10 mouse cellular contexts compared by ENCODE assay signal in the genomic region with DNA sequence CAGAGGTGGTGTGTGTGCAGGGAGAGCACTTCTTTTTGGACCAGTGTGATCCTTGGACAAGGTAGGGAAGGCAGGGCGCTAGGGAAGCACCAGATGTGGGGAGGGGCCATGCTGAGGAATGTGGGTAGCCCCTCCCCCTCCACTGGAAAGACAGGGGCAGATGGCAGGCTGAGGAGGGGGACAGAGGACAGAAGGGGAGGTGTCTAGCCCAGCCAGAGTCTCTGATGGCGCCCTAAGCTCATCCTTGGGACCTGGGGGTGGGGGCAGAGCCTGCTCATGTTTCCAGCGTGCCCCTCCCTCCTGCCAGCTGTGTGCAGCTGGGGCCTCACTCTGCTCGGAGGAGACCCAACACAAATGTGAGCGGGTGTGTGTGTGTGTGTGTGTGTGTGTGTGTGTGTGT. TPM values are rescaled to one million over a fixed set of nuclear protein-coding genes. Genes with fewer than 3 reads are reported as not detected.
DNase-seq lines count a peak whose midpoint lies in the region; ATAC-seq lines count a peak whose summit lies in the region.
"Had no signal": no experiment of that assay in that cellular context is flagged by ENCODE, and none has a peak within 500 bp of the region (broad histone marks: within the 10 kb centered on the region; RNA-seq: fewer than 3 reads in every experiment).

No protein-coding gene starts in this region.

- no peak overlapping the region for H3K4me3 ChIP-seq in heart, embryonic 10.5 days
- no peak overlapping the region for H3K4me3 ChIP-seq in lung, embryonic 15.5 days
- no peak overlapping the region for H3K4me3 ChIP-seq in embryonic facial prominence, embryonic 11.5 days (ENCODE audit: low read depth, low read length)
- no peak overlapping the region for H3K4me3 ChIP-seq in neural tube, embryonic 11.5 days (ENCODE audit: low read depth, low read length)
- H3K4me3 ChIP-seq: heart, embryonic 13.5 days had no signal

- WGBS in heart, embryonic 10.5 days: 3% methylated on average over 5 of the region's 5 CpGs
- 0% methylated on average over 3 of the region's 5 CpGs for WGBS in lung, embryonic 15.5 days
- 8% methylated on average over 5 of the region's 5 CpGs for WGBS in embryonic facial prominence, embryonic 11.5 days
- WGBS in neural tube, embryonic 11.5 days: 2% methylated on average over 5 of the region's 5 CpGs

- H3K9me3 ChIP-seq in heart, embryonic 10.5 days: no peaks in the 10 kb centered on the region
- no peaks in the 10 kb centered on the region for H3K9me3 ChIP-seq in lung, embryonic 15.5 days
- H3K9me3 ChIP-seq in embryonic facial prominence, embryonic 11.5 days (replicated peaks; ENCODE audit: control insufficient read depth, low read length): no peaks in the 10 kb centered on the region
- H3K9me3 ChIP-seq in neural tube, embryonic 11.5 days (ENCODE audit: control insufficient read depth, low read length): no peaks in the 10 kb centered on the region
- H3K9me3 ChIP-seq: heart, embryonic 13.5 days had no signal

- no peaks in the 10 kb centered on the region for H3K36me3 ChIP-seq in heart, embryonic 10.5 days
- H3K36me3 ChIP-seq in lung, embryonic 15.5 days: no peaks in the 10 kb centered on the region
- H3K36me3 ChIP-seq in embryonic facial prominence, embryonic 11.5 days (replicated peaks; ENCODE audit: control insufficient read depth, insufficient read depth, low read depth, low read length): no peaks in the 10 kb centered on the region
- H3K36me3 ChIP-seq in neural tube, embryonic 11.5 days (ENCODE audit: control insufficient read depth, insufficient read depth, low read length): no peaks in the 10 kb centered on the region
- H3K36me3 ChIP-seq: heart, embryonic 13.5 days had no signal

- peaks cover 49% of the 10 kb centered on the region for H3K27me3 ChIP-seq in heart, embryonic 10.5 days (ENCODE audit: insufficient read depth, poor library complexity, severe bottlenecking)
- H3K27me3 ChIP-seq in lung, embryonic 15.5 days: no peaks in the 10 kb centered on the region
- no peaks in the 10 kb centered on the region for H3K27me3 ChIP-seq in embryonic facial prominence, embryonic 11.5 days (ENCODE audit: control insufficient read depth, insufficient read depth, low read length)
- no peaks in the 10 kb centered on the region for H3K27me3 ChIP-seq in neural tube, embryonic 11.5 days (ENCODE audit: control insufficient read depth, insufficient read depth, low read length)

- peak overlapping the region; percentile 62 for H3K27ac ChIP-seq in heart, embryonic 10.5 days
- no peak overlapping the region for H3K27ac ChIP-seq in lung, embryonic 15.5 days
- H3K27ac ChIP-seq in embryonic facial prominence, embryonic 11.5 days (replicated peaks; ENCODE audit: low read depth, low read length): no peak overlapping the region; the same call in 1 of the 2 replicates
- H3K27ac ChIP-seq in neural tube, embryonic 11.5 days (ENCODE audit: low read depth, low read length): peak overlapping the region; percentile 73; the same call in 1 of the 2 replicates
- H3K27ac ChIP-seq: heart, embryonic 13.5 days had no signal

- H3K4me2 ChIP-seq in lung, embryonic 15.5 days: no peak overlapping the region
- no peak overlapping the region for H3K4me2 ChIP-seq in embryonic facial prominence, embryonic 11.5 days (ENCODE audit: low read depth, low read length)
- H3K4me2 ChIP-seq in neural tube, embryonic 11.5 days (ENCODE audit: low read depth): no peak overlapping the region
- H3K4me2 ChIP-seq: heart, embryonic 13.5 days had no signal

- peaks cover 37% of the 10 kb centered on the region for H3K4me1 ChIP-seq in heart, embryonic 10.5 days
- peaks cover 11% of the 10 kb centered on the region; the same call in 1 of the 2 replicates for H3K4me1 ChIP-seq in lung, embryonic 15.5 days
- peaks cover 11% of the 10 kb centered on the region for H3K4me1 ChIP-seq in embryonic facial prominence, embryonic 11.5 days (ENCODE audit: control insufficient read depth, insufficient read depth, low read length)
- peaks cover 50% of the 10 kb centered on the region for H3K4me1 ChIP-seq in neural tube, embryonic 11.5 days (ENCODE audit: control insufficient read depth, insufficient read depth, low read length)

- no peak for DNase-seq in heart, embryonic 10.5 days (ENCODE audit: low spot score)
- no peak for DNase-seq in heart, adult 9 months (ENCODE audit: low spot score in 2 of 2)
- DNase-seq in lung, adult 18-20 months: no peak
- peak; percentile 76 for DNase-seq in embryonic facial prominence, embryonic 11.5 days (ENCODE audit: low spot score)
- peak; percentile 65 for DNase-seq in neural tube, embryonic 11.5 days (ENCODE audit: low spot score)
- DNase-seq in layer of hippocampus, adult 9-10 months (ENCODE audit: low spot score): no peak
- no peak for DNase-seq in spleen, postnatal 4 days (ENCODE audit: low spot score in 2 of 2)
- DNase-seq: B cell, adult 2 months had no signal

- peak; percentile 66 for ATAC-seq in lung, embryonic 15.5 days (ENCODE audit: borderline replicate concordance, extremely low read depth, low FRiP score, low TSS enrichment)
- ATAC-seq in embryonic facial prominence, embryonic 11.5 days (replicated peaks; ENCODE audit: insufficient number of reproducible peaks, low FRiP score, low TSS enrichment, low read depth): peak; percentile 53
- ATAC-seq in neural tube, embryonic 11.5 days (ENCODE audit: insufficient read depth, low FRiP score, low TSS enrichment): no peak

- H3K9ac ChIP-seq in lung, embryonic 15.5 days: no peak overlapping the region
- H3K9ac ChIP-seq in embryonic facial prominence, embryonic 11.5 days (replicated peaks; ENCODE audit: low read length): no peak overlapping the region
- H3K9ac ChIP-seq in neural tube, embryonic 11.5 days (ENCODE audit: low read length): no peak overlapping the region
- H3K9ac ChIP-seq: heart, embryonic 13.5 days had no signal

RNA-seq across cellular contexts. Expression of gene Grifin, which starts 16.7 kb away (rescaled TPM):
- polyA plus RNA-seq in heart, embryonic 10.5 days (2016; fragmentation: Nextera tagmentation; extraction: Ambion mirVana): not detected in 2 replicates
- 0.28 TPM in 1 of 2 replicates, not detected in the other for polyA plus RNA-seq in lung, embryonic 15.5 days (2015; fragmentation: Nextera tagmentation; extraction: Ambion mirVana)
- polyA plus RNA-seq in embryonic facial prominence, embryonic 11.5 days (2014; fragmentation: Nextera tagmentation; extraction: Ambion mirVana): 0.36 and 0.63 TPM in 2 replicates
- not detected in 2 replicates for polyA plus RNA-seq in neural tube, embryonic 11.5 days (2014; fragmentation: Nextera tagmentation; extraction: Ambion mirVana)
- polyA plus RNA-seq: heart, embryonic 13.5 days had no signal

RNA-seq across cellular contexts. Expression of gene Lfng, which starts 25.6 kb away (rescaled TPM):
- 3.8 and 4.7 TPM in 2 replicates for polyA plus RNA-seq in heart, embryonic 10.5 days (2016; fragmentation: Nextera tagmentation; extraction: Ambion mirVana)
- polyA plus RNA-seq in lung, embryonic 15.5 days (2015; fragmentation: Nextera tagmentation; extraction: Ambion mirVana): 22.5 and 27.8 TPM in 2 replicates
- 13.3 and 13.7 TPM in 2 replicates for polyA plus RNA-seq in embryonic facial prominence, embryonic 11.5 days (2014; fragmentation: Nextera tagmentation; extraction: Ambion mirVana)
- 35.4 and 37.5 TPM in 2 replicates for polyA plus RNA-seq in neural tube, embryonic 11.5 days (2014; fragmentation: Nextera tagmentation; extraction: Ambion mirVana)

Comparison
In these comparisons a context has a peak if more than half of its experiments do, and no peak if none do; other contexts are left out.
1. DNase-seq: peak in embryonic facial prominence, embryonic 11.5 days (single experiment) and neural tube, embryonic 11.5 days (single experiment); none in heart, embryonic 10.5 days (single experiment), heart, adult 9 months (0 of 2), lung, adult 18-20 months (0 of 2), layer of hippocampus, adult 9-10 months (single experiment) and spleen, postnatal 4 days (0 of 2).
2. H3K27ac ChIP-seq: peak in heart, embryonic 10.5 days (single experiment) and neural tube, embryonic 11.5 days (single experiment); none in lung, embryonic 15.5 days (single experiment) and embryonic facial prominence, embryonic 11.5 days (single experiment).